Mouse (Mus musculus): ENCODE results near the gene Ak5.

Ak5 gene

DNA sequence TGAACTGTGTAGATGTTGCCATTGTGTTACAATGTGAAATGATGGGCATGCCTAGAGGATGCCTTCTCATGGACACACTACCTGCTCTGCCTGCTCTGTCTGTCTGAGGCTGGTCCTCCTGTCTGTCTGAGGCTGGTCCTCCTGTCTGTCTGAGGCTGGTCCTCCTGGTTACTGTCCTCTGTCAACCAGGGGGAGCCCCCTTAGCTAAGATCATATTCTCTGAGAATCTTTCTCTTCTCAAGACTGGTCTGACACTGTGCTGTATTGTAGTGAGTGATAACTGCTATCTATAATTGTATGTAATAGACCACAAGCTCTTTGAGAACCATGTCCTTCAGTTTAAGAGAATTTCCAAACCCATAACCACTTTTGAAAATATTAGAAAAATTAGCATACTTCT, 232.6 kb downstream of the Ak5 start:
- no peak for DNase-seq (ENCODE audit: low read depth, low spot score)

DNA sequence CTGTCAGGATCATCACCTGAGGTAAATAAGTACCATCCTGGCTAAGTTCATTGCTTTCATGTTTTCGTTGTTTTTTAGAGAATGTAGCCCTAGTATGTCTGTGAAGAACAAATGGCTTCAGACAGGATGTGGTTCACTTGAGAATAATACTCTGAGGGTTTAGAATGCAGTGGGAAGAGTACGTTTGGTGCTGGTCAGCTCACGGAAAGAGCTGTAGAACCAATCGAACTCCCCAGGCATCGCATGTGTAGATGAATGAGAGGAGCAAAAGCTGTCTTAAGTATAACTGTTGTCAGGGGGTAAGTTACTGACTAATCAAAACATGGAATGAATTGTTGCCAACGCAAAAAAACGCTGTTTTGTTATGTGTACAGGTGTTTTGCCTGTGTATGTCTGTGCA, 235.5 kb downstream of the Ak5 start:
- no peak for DNase-seq (ENCODE audit: low read depth, low spot score)

GRCm38 (mm10) chr3:152428925-152429324, 239.2 kb downstream of the Ak5 start:
- no peak for DNase-seq (ENCODE audit: low read depth, low spot score)
